Mouse (Mus musculus): ENCODE measurements around the gene Gdpd3.
A peak's percentile ranks its signal among the peaks of the same experiment; 100 is the strongest.

DNA sequence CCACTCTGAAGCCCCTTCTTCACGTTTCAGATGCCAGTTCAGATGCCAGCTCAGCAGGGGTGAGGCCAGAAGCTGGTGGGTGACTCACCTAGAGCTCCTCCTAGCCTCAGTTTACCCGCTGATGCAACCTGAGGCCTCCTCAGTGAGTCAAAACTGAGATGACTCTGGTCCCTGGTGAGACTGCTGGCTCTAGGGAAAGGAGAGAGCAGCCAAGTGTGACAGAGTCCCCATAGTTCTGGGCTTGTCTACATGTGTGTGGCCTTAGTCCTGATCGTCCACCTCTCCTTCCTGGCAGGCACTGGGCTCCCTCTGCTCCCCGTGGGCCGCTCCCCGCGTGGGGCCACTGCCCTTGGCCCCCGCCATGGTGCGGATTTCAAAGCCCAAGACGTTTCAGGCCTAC, 11.3 kb downstream of the Gdpd3 start:
- TF ChIP-seq CTCF (IDR thresholded peaks at IDR 0.05; ENCODE audit: control insufficient read depth, insufficient read depth, low read length) (no peak), POLR2A (IDR thresholded peaks at IDR 0.05; ENCODE audit: borderline replicate concordance, control insufficient read depth, low read depth, low read length) (0 out of 2 replicates have a peak, but pooled peaks have one; percentile 26)
